Mouse (Mus musculus) small intestine, adult 2 months (tissue): Measurements from ENCODE around the gene Calr4.

Source experiments
- CTCF ChIP-seq: fragments of 200-500 bp; IDR thresholded peaks from 2 replicates; pipeline ENCODE4 v1.5.1; 2012; ENCODE audit warnings: low read depth, mild to moderate bottlenecking, control low read depth, inconsistent platforms, low read length, moderate library complexity, mixed read lengths; ENCODE audit not compliant: insufficient replicate concordance, insufficient read length; ENCODE audit errors: extremely low read depth
- POLR2A ChIP-seq: fragments of 200-500 bp; IDR thresholded peaks from 2 replicates; pipeline ENCODE4 v1.6.1; 2012; ENCODE audit warnings: low read depth, mild to moderate bottlenecking, control low read depth, inconsistent platforms, low read length, moderate library complexity

GRCm38 (mm10) chr4:109241934-109242333, 7.6 kb downstream of the Calr4 start:
- no peak for TF ChIP-seq CTCF
- no peak for TF ChIP-seq POLR2A
